Mouse (Mus musculus) neural tube, embryonic 11.5 days (tissue): ENCODE results near the gene Ap1g2. TPM values are rescaled to one million over a fixed set of nuclear protein-coding genes. Genes with fewer than 3 reads are reported as not detected.
A peak's percentile ranks its signal among the peaks of the same experiment; 100 is the strongest.

Source experiments
- ATAC-seq: fragments of 200-750 bp; cut with Nextera tagmentation; 2 replicates; pipeline ENCODE4 v1.8.0; 2017; ENCODE audit warnings: moderate number of reproducible peaks, mild to moderate bottlenecking, moderate TSS enrichment, moderate library complexity; ENCODE audit not compliant: insufficient read depth, low FRiP score, low TSS enrichment
- DNase-seq: peaks from one replicate; pipeline ENCODE4 v3.0.0-alpha.2; 2015; ENCODE audit warnings: low spot score
- H3K27ac ChIP-seq: fragments of 300-500 bp; sonication (generic); 2 replicates; pipeline ENCODE4 v1.5.1; 2014; ENCODE audit warnings: low read depth, mild to moderate bottlenecking, low read length
- H3K27me3 ChIP-seq: fragments of 300-500 bp; sonication (generic); 2 replicates; pipeline ENCODE4 v1.6.1; 2014; ENCODE audit warnings: mild to moderate bottlenecking, low read length, mixed read lengths; ENCODE audit not compliant: control insufficient read depth, insufficient read depth
- H3K36me3 ChIP-seq: fragments of 300-500 bp; sonication (generic); 2 replicates; pipeline ENCODE4 v1.6.1; 2014; ENCODE audit warnings: mild to moderate bottlenecking, low read length, moderate library complexity, mixed read lengths; ENCODE audit not compliant: control insufficient read depth, insufficient read depth
- H3K4me1 ChIP-seq: fragments of 300-500 bp; sonication (generic); 2 replicates; pipeline ENCODE4 v1.6.1; 2014; ENCODE audit warnings: low read length, mixed read lengths; ENCODE audit not compliant: control insufficient read depth, insufficient read depth
- H3K4me2 ChIP-seq: fragments of 300-500 bp; sonication (generic); 2 replicates; pipeline ENCODE4 v1.6.1; 2014; ENCODE audit warnings: low read depth, mild to moderate bottlenecking, moderate library complexity
- H3K4me3 ChIP-seq: fragments of 300-500 bp; sonication (generic); 2 replicates; pipeline ENCODE4 v1.5.1; 2014; ENCODE audit warnings: low read depth, low read length
- H3K9ac ChIP-seq: fragments of 300-500 bp; sonication (generic); 2 replicates; pipeline ENCODE4 v1.6.1; 2014; ENCODE audit warnings: mild to moderate bottlenecking, low read length
- H3K9me3 ChIP-seq: fragments of 300-500 bp; sonication (generic); 2 replicates; pipeline ENCODE4 v1.6.1; 2016; ENCODE audit warnings: low read length; ENCODE audit not compliant: control insufficient read depth
- WGBS: fragments of 180-500 bp; shearing (Covaris S2); extraction: QIAGEN DNeasy Blood & Tissue Kit; methylation state at CpG from one replicate; pipeline ENCODE4 v1.1.7; 2014; 5-methylcytosine and 5-hydroxymethylcytosine counted together
- polyA plus RNA-seq: library from polyadenylated mRNA; unstranded; fragments of >200 nt; fragmentation: Nextera tagmentation; extraction: Ambion mirVana; gene quantifications from 2 replicates; pipeline ENCODE4 v1.2.1, GENCODE M21; 2014

Ap1g2 gene
- polyA plus RNA-seq, 1 experiment from 2014 or later, result 6.8 TPM

DNA sequence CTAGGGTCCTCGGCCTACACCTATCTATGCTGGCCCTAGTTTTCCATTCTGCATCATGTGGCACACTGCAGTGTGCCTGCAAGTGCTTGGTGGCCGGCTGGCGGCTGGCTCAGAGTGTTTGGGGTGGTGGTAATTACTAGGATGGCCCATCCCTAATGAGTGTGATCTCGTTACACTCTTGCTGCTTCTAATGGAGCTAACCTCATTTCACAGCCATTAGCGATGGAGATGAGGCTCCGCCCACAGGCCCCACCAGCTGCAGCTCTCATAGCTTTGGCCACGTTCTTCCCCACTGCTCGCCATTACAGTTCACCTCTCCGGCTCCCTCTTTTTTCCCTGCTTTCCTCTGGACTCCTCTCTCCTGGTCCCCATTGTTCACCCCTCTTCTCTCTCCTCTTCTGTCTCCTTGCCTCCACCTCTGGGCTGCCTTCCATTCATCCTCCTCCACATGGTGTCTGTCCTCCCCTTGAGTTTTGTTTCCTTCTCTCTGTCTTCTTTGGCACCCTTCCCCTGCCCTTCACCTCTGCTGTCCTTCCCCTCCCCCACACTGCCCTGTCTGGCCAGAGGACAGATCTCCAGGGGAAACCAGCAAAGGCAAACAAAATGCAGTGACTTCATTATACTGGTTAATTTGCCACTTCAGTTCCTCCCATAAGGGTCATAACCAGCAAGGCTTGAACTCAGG is 20.9 kb downstream of the Ap1g2 start:
- WGBS, result 26% methylated on average over 9 of the region's 9 CpGs

DNA sequence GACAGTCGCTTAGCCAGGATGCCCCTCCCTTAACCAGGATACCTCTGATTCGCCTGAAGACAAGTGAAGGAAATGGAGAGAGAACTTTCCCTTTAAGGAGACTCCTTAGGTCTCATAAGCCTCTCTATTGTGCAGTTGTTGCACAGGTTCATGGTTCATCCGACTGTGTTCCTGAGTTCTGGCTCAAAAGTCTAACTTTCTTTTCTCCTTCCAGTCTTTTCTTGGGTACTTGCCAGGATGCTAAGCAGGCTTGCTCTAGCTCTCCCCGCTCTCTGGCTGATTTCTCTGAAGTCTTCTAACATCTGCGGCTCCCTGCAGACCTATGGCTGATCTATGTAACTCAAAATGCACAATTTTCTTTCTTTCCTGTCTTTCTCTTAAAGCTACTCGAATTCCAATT is 22.9 kb downstream of the Ap1g2 start:
- DNase-seq, result no peak
- no peaks in the 10 kb centered on the region for H3K9me3 ChIP-seq
- 78% methylated on average over 6 of the region's 6 CpGs for WGBS

More for the DNA sequence above, 20.9 kb downstream of the Ap1g2 start:
- H3K36me3 ChIP-seq, result no peaks in the 10 kb centered on the region
- H3K9ac ChIP-seq, result no peak overlapping the region
- no peaks in the 10 kb centered on the region for H3K27me3 ChIP-seq
- H3K27ac ChIP-seq, result 0 out of 2 replicates have a peak overlapping the region, but pooled peaks have one; percentile 11
- no peak overlapping the region for H3K4me3 ChIP-seq
- H3K9me3 ChIP-seq, result no peaks in the 10 kb centered on the region
- peaks cover 22% of the 10 kb centered on the region for H3K4me1 ChIP-seq
- ATAC-seq, result peak; percentile 59; the same call in 1 of the 2 replicates
- DNase-seq, result no peak
- H3K4me2 ChIP-seq, result no peak overlapping the region

DNA sequence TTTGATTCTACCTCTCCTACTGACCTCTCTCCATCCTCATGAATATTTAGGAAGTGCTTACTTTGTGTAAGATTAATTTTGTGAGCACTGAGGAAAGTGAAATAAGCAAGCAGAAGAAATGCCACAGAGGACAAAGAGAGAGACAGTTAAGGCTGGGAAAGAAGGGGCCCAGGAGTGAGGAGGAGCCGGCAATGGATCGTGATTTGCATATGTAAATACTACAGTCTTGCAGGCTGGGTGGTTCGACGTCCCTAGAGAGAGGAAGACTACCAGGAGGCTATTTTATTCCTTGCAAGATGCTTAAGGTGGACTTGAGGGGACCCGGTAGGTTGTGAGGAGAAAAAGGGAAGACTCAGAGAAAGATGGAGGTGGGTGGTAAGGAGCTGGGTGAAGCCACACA is 25.3 kb downstream of the Ap1g2 start:
- Histone ChIP-seq H3K4me1 (peaks cover 22% of the 10 kb centered on the region), H3K27me3 (no peaks in the 10 kb centered on the region), H3K9ac (no peak overlapping the region), H3K4me3 (no peak overlapping the region), H3K27ac (no peak overlapping the region), H3K4me2 (no peak overlapping the region), H3K36me3 (no peaks in the 10 kb centered on the region), H3K9me3 (no peaks in the 10 kb centered on the region)
- 24% methylated on average over 5 of the region's 5 CpGs for WGBS
- DNase-seq (no peak), ATAC-seq (no peak)

More for the DNA sequence above, 22.9 kb downstream of the Ap1g2 start:
- Histone ChIP-seq H3K27me3 (no peaks in the 10 kb centered on the region), H3K4me1 (peaks cover 17% of the 10 kb centered on the region), H3K4me2 (no peak overlapping the region), H3K27ac (no peak overlapping the region), H3K9ac (no peak overlapping the region), H3K36me3 (no peaks in the 10 kb centered on the region), H3K4me3 (no peak overlapping the region)
- no peak for ATAC-seq

DNA sequence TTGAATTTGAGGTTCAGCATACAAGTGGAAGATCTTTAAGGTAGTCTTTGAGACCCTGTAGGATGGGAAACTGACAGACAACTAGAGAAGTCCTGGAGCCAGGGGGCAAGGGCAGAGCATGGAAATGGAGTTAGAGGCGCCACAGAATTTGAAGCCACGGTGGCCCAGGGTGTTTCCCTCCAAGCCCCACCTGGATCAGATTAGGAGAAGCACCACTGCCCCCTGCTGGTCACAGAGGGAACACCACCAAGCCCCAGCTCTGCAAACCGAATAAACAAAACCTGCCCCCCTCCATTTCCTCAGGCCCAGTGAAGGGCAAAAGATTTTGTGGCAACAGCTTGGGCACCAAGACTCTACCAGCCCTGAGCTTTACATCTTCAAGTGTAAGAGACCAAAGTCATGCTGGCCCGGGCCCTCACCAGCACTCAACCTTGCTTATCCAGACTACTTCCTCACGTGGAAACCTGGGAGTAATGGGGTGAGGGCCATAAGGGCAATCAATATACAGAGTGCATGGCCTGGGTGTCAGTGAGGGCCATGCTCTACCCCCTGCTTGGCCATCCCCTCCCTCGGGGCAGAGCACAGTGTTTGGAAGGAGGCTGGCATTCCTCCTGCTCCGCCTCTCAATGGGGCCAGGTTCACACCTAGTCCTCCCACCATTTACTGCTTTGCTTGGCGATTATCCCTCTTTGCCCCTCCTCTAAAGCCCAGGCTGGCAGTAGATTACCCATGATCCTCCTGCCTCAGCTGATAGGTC is 27.0 kb downstream of the Ap1g2 start:
- ATAC-seq, result peak; percentile 33
- 16% methylated on average over 8 of the region's 8 CpGs for WGBS
- Histone ChIP-seq H3K27me3 (no peaks in the 10 kb centered on the region), H3K4me2 (peak overlapping the region; percentile 47), H3K36me3 (no peaks in the 10 kb centered on the region), H3K27ac (peak overlapping the region; percentile 78; the same call in 1 of the 2 replicates), H3K9me3 (no peaks in the 10 kb centered on the region), H3K9ac (peak overlapping the region; percentile 32; the same call in 1 of the 2 replicates), H3K4me3 (no peak overlapping the region), H3K4me1 (peaks cover 14% of the 10 kb centered on the region)
- peak; percentile 86 for DNase-seq

DNA sequence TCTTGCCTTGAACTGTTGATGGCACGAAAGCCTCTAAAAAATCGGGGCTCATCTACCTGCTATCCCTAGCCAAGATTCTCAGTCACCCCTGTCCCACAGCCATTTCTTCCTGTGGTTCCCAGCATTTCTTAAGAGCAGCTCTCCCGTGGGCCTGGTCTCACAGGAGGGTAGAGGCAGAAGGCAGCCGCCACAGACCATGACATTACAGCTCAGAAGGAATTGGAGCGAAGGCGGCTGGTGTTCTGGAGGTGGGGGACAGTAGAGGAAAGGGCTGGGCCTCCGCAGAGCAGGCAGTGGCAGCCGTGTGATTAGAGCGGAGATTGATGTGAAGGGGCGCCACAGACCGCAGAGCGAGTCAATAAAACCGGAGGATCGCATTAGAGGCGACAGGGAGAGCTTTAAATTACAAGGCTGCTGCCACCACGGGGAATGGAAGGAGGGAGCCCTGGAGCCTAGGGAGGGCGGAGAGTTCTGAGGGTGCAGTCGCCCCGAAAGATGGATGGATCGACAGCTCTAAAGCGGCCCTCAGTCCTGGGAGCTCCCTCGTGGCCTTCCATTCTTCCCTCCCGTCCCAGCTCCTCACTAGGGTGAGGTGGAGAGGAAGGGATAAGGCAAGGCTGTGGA is 27.9 kb downstream of the Ap1g2 start:
- DNase-seq (peak; percentile 74), ATAC-seq (peak; percentile 85)
- 0 out of 2 replicates have a peak, but pooled peaks cover under 1% of the 10 kb centered on the region for H3K36me3 ChIP-seq
- H3K27me3 ChIP-seq, result no peaks in the 10 kb centered on the region
- H3K9me3 ChIP-seq, result no peaks in the 10 kb centered on the region
- H3K4me3 ChIP-seq, result 0 out of 2 replicates have a peak overlapping the region, but pooled peaks have one; percentile 1
- H3K4me2 ChIP-seq, result peak overlapping the region; percentile 47
- H3K9ac ChIP-seq, result peak overlapping the region; percentile 32; the same call in 1 of the 2 replicates
- H3K27ac ChIP-seq, result peak overlapping the region; percentile 78
- H3K4me1 ChIP-seq, result peaks cover 14% of the 10 kb centered on the region
- under 1% methylated on average over 23 of the region's 23 CpGs for WGBS

DNA sequence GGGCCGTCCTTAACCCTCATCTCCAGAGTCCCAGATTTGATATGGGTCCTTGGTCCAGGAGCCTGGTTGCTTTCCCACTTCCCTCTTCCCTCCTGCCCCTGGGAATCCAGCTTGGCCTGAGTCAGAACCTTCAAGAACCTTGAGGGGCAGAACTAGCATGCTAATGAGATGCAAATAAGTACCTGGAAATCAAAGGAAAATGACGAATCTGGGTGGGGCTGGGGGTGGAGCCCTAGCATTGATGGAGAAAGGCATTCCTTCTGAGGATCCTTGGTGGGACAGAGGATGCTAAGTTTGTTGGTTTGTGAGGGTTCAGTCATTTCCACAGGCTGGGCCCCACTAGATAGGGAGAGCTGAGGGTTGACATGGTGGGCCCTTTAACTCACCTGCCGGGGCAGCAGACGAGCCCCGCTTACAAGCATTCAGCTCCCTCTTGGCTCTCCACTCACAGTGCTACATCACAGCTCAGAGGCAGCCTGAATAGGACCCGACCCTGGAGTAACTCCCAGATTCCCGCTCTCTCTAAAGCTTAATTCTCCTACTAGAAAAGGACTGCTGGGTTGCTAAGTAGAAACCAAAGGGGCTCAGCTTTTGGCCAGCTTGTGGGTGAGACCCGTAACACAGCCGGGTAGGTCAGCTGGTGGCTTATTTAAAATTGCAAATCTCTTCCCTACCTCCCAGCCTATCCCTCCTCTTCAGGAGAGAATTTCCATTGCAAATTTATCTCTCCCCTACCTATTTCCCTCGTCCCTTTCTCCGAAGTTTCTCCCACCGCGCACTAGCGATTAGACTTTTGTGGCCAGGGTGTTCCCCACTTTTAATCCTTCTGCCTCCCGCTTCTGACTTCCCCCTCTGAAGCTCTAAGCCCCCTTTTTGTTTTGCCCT is 28.7 kb downstream of the Ap1g2 start:
- Histone ChIP-seq H3K27ac (peak overlapping the region; percentile 60), H3K27me3 (no peaks in the 10 kb centered on the region), H3K9ac (no peak overlapping the region), H3K4me3 (0 out of 2 replicates have a peak overlapping the region, but pooled peaks have one; percentile 1), H3K36me3 (0 out of 2 replicates have a peak, but pooled peaks cover 4% of the 10 kb centered on the region), H3K4me2 (peak overlapping the region; percentile 47), H3K4me1 (peaks cover 14% of the 10 kb centered on the region), H3K9me3 (no peaks in the 10 kb centered on the region)
- ATAC-seq (no peak), DNase-seq (no peak)
- 9% methylated on average over 15 of the region's 15 CpGs for WGBS

DNA sequence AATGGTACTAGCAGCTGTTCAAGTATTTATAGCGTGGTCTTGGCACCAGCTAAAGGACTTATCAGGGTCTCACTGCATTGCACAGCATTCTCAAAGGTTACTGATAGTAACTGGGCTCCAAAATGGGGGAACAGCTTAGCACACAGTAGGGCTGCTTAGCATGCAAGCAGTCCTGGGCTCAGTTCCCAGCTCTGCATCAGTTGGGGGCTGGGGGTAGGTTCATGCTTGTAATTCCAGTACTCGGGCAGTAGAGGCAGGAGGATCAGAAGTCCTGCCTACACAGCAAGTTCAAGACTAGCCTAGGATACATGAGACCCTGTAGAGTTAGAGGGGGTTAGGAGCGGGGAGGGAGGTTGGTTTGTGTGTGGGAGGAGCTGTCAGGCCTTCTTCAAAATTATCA is 29.4 kb downstream of the Ap1g2 start:
- DNase-seq (no peak), ATAC-seq (no peak)
- WGBS, result 71% methylated on average over 3 of the region's 3 CpGs
- Histone ChIP-seq H3K9me3 (no peaks in the 10 kb centered on the region), H3K4me2 (no peak overlapping the region), H3K27me3 (no peaks in the 10 kb centered on the region), H3K4me3 (no peak overlapping the region), H3K36me3 (0 out of 2 replicates have a peak, but pooled peaks cover 4% of the 10 kb centered on the region), H3K4me1 (peaks cover 14% of the 10 kb centered on the region), H3K9ac (no peak overlapping the region), H3K27ac (no peak overlapping the region)

DNA sequence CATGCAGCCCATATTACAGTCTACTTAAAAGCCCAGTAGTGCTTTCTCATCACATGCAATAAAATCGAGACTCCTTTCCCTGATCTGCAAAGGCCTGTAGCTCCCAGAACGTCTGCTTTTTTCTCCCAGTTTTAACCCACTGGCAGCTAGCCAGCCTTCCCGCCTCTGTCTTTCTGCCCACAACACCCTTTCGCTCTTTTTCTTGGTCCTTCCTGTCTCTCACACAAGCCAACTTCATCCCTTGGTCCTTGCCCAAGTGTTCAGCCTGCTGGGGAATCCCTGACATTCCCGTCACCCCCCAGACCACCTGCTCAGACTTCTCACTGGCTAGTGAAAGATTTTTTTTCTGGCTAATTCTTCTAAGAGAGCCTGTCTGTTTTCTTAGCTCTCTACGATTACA is 30.2 kb downstream of the Ap1g2 start:
- H3K4me3 ChIP-seq, result no peak overlapping the region
- H3K9me3 ChIP-seq, result no peaks in the 10 kb centered on the region
- H3K27ac ChIP-seq, result no peak overlapping the region
- H3K4me1 ChIP-seq, result peaks cover 14% of the 10 kb centered on the region
- no peak for ATAC-seq
- no peak for DNase-seq
- 0 out of 2 replicates have a peak, but pooled peaks cover 4% of the 10 kb centered on the region for H3K36me3 ChIP-seq
- no peak overlapping the region for H3K9ac ChIP-seq
- H3K4me2 ChIP-seq, result no peak overlapping the region
- 52% methylated on average over 6 of the region's 6 CpGs for WGBS
- H3K27me3 ChIP-seq, result no peaks in the 10 kb centered on the region
